In the genomic region with DNA sequence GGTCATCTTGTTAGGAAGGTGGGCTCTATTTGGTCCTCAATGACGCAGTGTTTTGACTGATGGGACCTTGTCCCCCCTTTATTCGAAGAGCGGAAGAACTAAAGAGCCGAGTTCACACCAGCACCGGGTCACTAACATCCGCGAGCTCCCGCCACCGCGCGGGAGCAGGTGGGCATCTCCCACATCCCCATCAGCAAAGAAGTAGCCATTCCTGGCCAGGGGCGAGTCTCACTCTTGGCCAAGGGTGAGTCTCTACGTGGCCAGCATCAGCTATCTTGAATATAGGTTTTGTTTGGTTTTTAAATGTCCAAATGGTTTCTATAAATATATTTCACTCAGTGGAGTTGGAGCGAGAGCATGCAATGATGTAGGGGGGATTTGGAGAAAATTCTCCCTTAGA, we compare ENCODE assay signal across 10 mouse cellular contexts. TPM values are rescaled to one million over a fixed set of nuclear protein-coding genes. Genes with fewer than 3 reads are reported as not detected.
DNase-seq lines count a peak whose midpoint lies in the region; ATAC-seq lines count a peak whose summit lies in the region.
"Had no signal": no experiment of that assay in that cellular context is flagged by ENCODE, and none has a peak within 500 bp of the region (broad histone marks: within the 10 kb centered on the region; RNA-seq: fewer than 3 reads in every experiment).

No protein-coding gene starts in this region.

- H3K4me1 ChIP-seq in kidney, embryonic 14.5 days (ENCODE audit: control insufficient read depth, insufficient read depth, low read length), result no peaks in the 10 kb centered on the region; the same call in 1 of the 2 replicates
- H3K4me1 ChIP-seq in embryonic facial prominence, embryonic 13.5 days, result peaks cover 49% of the 10 kb centered on the region
- peaks cover 22% of the 10 kb centered on the region for H3K4me1 ChIP-seq in hindbrain, embryonic 16.5 days (ENCODE audit: control insufficient read depth, insufficient read depth, low read depth, low read length)
- H3K4me1 ChIP-seq in neural tube, embryonic 11.5 days (ENCODE audit: control insufficient read depth, insufficient read depth, low read length), result peaks cover 15% of the 10 kb centered on the region

- ATAC-seq in kidney, embryonic 14.5 days (ENCODE audit: low FRiP score, low TSS enrichment), result no peak
- no peak for ATAC-seq in embryonic facial prominence, embryonic 13.5 days (ENCODE audit: insufficient number of reproducible peaks, insufficient read depth, low FRiP score, low TSS enrichment, low read depth)
- ATAC-seq in hindbrain, embryonic 16.5 days, result no peak
- no peak for ATAC-seq in neural tube, embryonic 11.5 days (ENCODE audit: insufficient read depth, low FRiP score, low TSS enrichment)
- no peak for ATAC-seq in erythroblast, adult 5-6 weeks (replicated peaks; ENCODE audit: low FRiP score, poor library complexity, severe bottlenecking)

- 1% methylated on average over 14 of the region's 14 CpGs for WGBS in kidney, embryonic 14.5 days
- WGBS in embryonic facial prominence, embryonic 13.5 days, result 2% methylated on average over 14 of the region's 14 CpGs
- 2% methylated on average over 14 of the region's 14 CpGs for whole genome bisulfite sequencing in hindbrain, embryonic 16.5 days
- 2% methylated on average over 14 of the region's 14 CpGs for WGBS in neural tube, embryonic 11.5 days

- peak overlapping the region; percentile 9; the same call in 1 of the 2 replicates for H3K4me2 ChIP-seq in kidney, embryonic 14.5 days (replicated peaks; ENCODE audit: low read depth, low read length)
- H3K4me2 ChIP-seq in embryonic facial prominence, embryonic 13.5 days, result peak overlapping the region; percentile 35
- peak overlapping the region; percentile 29 for H3K4me2 ChIP-seq in hindbrain, embryonic 16.5 days (ENCODE audit: low read length)
- peak overlapping the region; percentile 32; the same call in 1 of the 2 replicates for H3K4me2 ChIP-seq in neural tube, embryonic 11.5 days (ENCODE audit: low read depth)
- H3K4me2 ChIP-seq: midbrain, embryonic 12.5 days had no signal

- no peak overlapping the region for H3K27ac ChIP-seq in kidney, embryonic 14.5 days (ENCODE audit: low read depth, low read length)
- H3K27ac ChIP-seq in embryonic facial prominence, embryonic 13.5 days, result no peak overlapping the region
- no peak overlapping the region for H3K27ac ChIP-seq in hindbrain, embryonic 16.5 days (ENCODE audit: low read depth, low read length)
- no peak overlapping the region for H3K27ac ChIP-seq in neural tube, embryonic 11.5 days (ENCODE audit: low read depth, low read length)
- H3K27ac ChIP-seq: midbrain, embryonic 12.5 days had no signal

- H3K36me3 ChIP-seq in kidney, embryonic 14.5 days (ENCODE audit: control insufficient read depth, insufficient read depth, low read length), result no peaks in the 10 kb centered on the region
- no peaks in the 10 kb centered on the region for H3K36me3 ChIP-seq in embryonic facial prominence, embryonic 13.5 days
- H3K36me3 ChIP-seq in hindbrain, embryonic 16.5 days (ENCODE audit: control insufficient read depth, insufficient read depth, low read length), result no peaks in the 10 kb centered on the region
- H3K36me3 ChIP-seq in neural tube, embryonic 11.5 days (ENCODE audit: control insufficient read depth, insufficient read depth, low read length), result no peaks in the 10 kb centered on the region
- H3K36me3 ChIP-seq: midbrain, embryonic 12.5 days had no signal

- no peak for DNase-seq in kidney, postnatal 25 days
- DNase-seq in neural tube, embryonic 11.5 days (ENCODE audit: low spot score), result no peak
- no peak for DNase-seq in adrenal gland, adult 8-10 months
- no peak for DNase-seq in urinary bladder, postnatal 10 days (ENCODE audit: low spot score)
- DNase-seq: thymus, adult 2 months had no signal

- H3K27me3 ChIP-seq in kidney, embryonic 14.5 days (ENCODE audit: control insufficient read depth, insufficient read depth, low read length), result peaks cover 75% of the 10 kb centered on the region
- peaks cover 82% of the 10 kb centered on the region for H3K27me3 ChIP-seq in embryonic facial prominence, embryonic 13.5 days
- H3K27me3 ChIP-seq in hindbrain, embryonic 16.5 days (replicated peaks; ENCODE audit: control insufficient read depth, insufficient read depth, low read length), result peaks cover 15% of the 10 kb centered on the region
- H3K27me3 ChIP-seq in neural tube, embryonic 11.5 days (ENCODE audit: control insufficient read depth, insufficient read depth, low read length), result peaks cover 44% of the 10 kb centered on the region

- H3K9ac ChIP-seq in kidney, embryonic 14.5 days (ENCODE audit: low read depth, low read length), result no peak overlapping the region
- H3K9ac ChIP-seq in embryonic facial prominence, embryonic 13.5 days, result no peak overlapping the region
- H3K9ac ChIP-seq in hindbrain, embryonic 16.5 days (ENCODE audit: low read depth, low read length), result no peak overlapping the region
- H3K9ac ChIP-seq in neural tube, embryonic 11.5 days (ENCODE audit: low read length), result no peak overlapping the region
- H3K9ac ChIP-seq: midbrain, embryonic 12.5 days had no signal

- no peaks in the 10 kb centered on the region for H3K9me3 ChIP-seq in kidney, embryonic 14.5 days (ENCODE audit: control insufficient read depth, low read length)
- no peaks in the 10 kb centered on the region for H3K9me3 ChIP-seq in embryonic facial prominence, embryonic 13.5 days
- no peaks in the 10 kb centered on the region for H3K9me3 ChIP-seq in hindbrain, embryonic 16.5 days (ENCODE audit: control insufficient read depth, low read length)
- H3K9me3 ChIP-seq in neural tube, embryonic 11.5 days (ENCODE audit: control insufficient read depth, low read length), result no peaks in the 10 kb centered on the region
- H3K9me3 ChIP-seq: midbrain, embryonic 12.5 days had no signal

- no peak overlapping the region for H3K4me3 ChIP-seq in kidney, embryonic 14.5 days (ENCODE audit: low read length)
- peak overlapping the region; percentile 11; the same call in 1 of the 2 replicates for H3K4me3 ChIP-seq in embryonic facial prominence, embryonic 13.5 days
- no peak overlapping the region for H3K4me3 ChIP-seq in hindbrain, embryonic 16.5 days (ENCODE audit: low read length)
- H3K4me3 ChIP-seq in neural tube, embryonic 11.5 days (ENCODE audit: low read depth, low read length), result no peak overlapping the region
- H3K4me3 ChIP-seq: midbrain, embryonic 12.5 days had no signal

RNA-seq across cellular contexts. Expression of gene Tshz3, which starts 6.3 kb away (rescaled TPM):
- polyA plus RNA-seq in kidney, embryonic 14.5 days (2014; fragmentation: Nextera tagmentation; extraction: Ambion mirVana), result 13.2 and 17.9 TPM in 2 replicates
- polyA plus RNA-seq in embryonic facial prominence, embryonic 13.5 days (2015; fragmentation: Nextera tagmentation; extraction: Ambion mirVana), result 10.9 and 11.0 TPM in 2 replicates
- polyA plus RNA-seq in hindbrain, embryonic 16.5 days (2015; fragmentation: Nextera tagmentation; extraction: Ambion mirVana), result 26.4 and 33.7 TPM in 2 replicates
- 15.2 and 16.3 TPM in 2 replicates for polyA plus RNA-seq in neural tube, embryonic 11.5 days (2014; fragmentation: Nextera tagmentation; extraction: Ambion mirVana)
- total RNA-seq in adrenal gland, adult 8-10 months (2022), result 1 to 10 TPM; 4.4 to 7.5 (median 5.4) TPM
- not detected in 2 replicates for total RNA-seq in erythroblast, adult 5-6 weeks (2015; ENCODE audit: low replicate concordance)
- total RNA-seq in erythroblast, adult 5-6 weeks (2017; ENCODE audit: low replicate concordance), result not detected in 2 replicates
